Mouse (Mus musculus) limb, embryonic 14.5 days (tissue): ENCODE measurements around the gene Fam240a. TPM values are rescaled to one million over a fixed set of nuclear protein-coding genes. Genes with fewer than 3 reads are reported as not detected.
A peak's percentile ranks its signal among the peaks of the same experiment; 100 is the strongest.

Experiments used
- ATAC-seq: fragments of 200-750 bp; cut with Nextera tagmentation; 2 replicates; pipeline ENCODE4 v1.8.0; 2017; ENCODE audit warnings: low read depth, moderate number of reproducible peaks, moderate TSS enrichment; ENCODE audit not compliant: low FRiP score
- DNase-seq: peaks from one replicate; pipeline ENCODE4 v3.0.0-alpha.2; 2015; ENCODE audit warnings: low spot score
- H3K27ac ChIP-seq: fragments of 300-500 bp; sonication (generic); replicated peaks from 2 replicates; pipeline ENCODE4 v1.5.1; 2014; ENCODE audit warnings: low read depth, mild to moderate bottlenecking, low read length, moderate library complexity, mixed read lengths
- H3K27me3 ChIP-seq: fragments of 300-500 bp; sonication (generic); 2 replicates; pipeline ENCODE4 v1.6.1; 2014; ENCODE audit warnings: low read length, mixed read lengths; ENCODE audit not compliant: control insufficient read depth, insufficient read depth
- H3K36me3 ChIP-seq: fragments of 300-500 bp; sonication (generic); 2 replicates; pipeline ENCODE4 v1.6.1; 2014; ENCODE audit warnings: mild to moderate bottlenecking, low read length, moderate library complexity, mixed read lengths; ENCODE audit not compliant: control insufficient read depth, insufficient read depth
- H3K4me1 ChIP-seq: fragments of 300-500 bp; sonication (generic); 2 replicates; pipeline ENCODE4 v1.6.1; 2014; ENCODE audit warnings: antibody characterized with exemption, low read length, mixed read lengths; ENCODE audit not compliant: control insufficient read depth, insufficient read depth
- H3K4me2 ChIP-seq: fragments of 300-500 bp; sonication (generic); replicated peaks from 2 replicates; pipeline ENCODE4 v1.6.1; 2014; ENCODE audit warnings: low read depth, mild to moderate bottlenecking, low read length, moderate library complexity; ENCODE audit not compliant: severe bottlenecking
- H3K4me3 ChIP-seq: fragments of 300-500 bp; sonication (generic); replicated peaks from 2 replicates; pipeline ENCODE4 v1.5.1; 2014; ENCODE audit warnings: low read length
- H3K9ac ChIP-seq: fragments of 300-500 bp; sonication (generic); 2 replicates; pipeline ENCODE4 v1.6.1; 2014; ENCODE audit warnings: mild to moderate bottlenecking, low read depth, low read length, moderate library complexity; ENCODE audit not compliant: severe bottlenecking
- H3K9me3 ChIP-seq: fragments of 300-500 bp; sonication (generic); 2 replicates; pipeline ENCODE4 v1.6.1; 2016; ENCODE audit warnings: low read length; ENCODE audit not compliant: control insufficient read depth
- POLR2A ChIP-seq: fragments of 200-500 bp; IDR thresholded peaks from 2 replicates; pipeline ENCODE4 v1.8.0; 2012; ENCODE audit warnings: inconsistent platforms, mild to moderate bottlenecking, moderate library complexity, borderline replicate concordance; ENCODE audit not compliant: insufficient read depth, insufficient read length; ENCODE audit errors: extremely low read depth
- WGBS: fragments of 180-500 bp; shearing (Covaris S2); extraction: QIAGEN DNeasy Blood & Tissue Kit; methylation state at CpG from one replicate; pipeline ENCODE4 v1.1.7; 2014; 5-methylcytosine and 5-hydroxymethylcytosine counted together
- polyA plus RNA-seq, 2 experiments: library from polyadenylated mRNA; depleted of rRNA in 1 of 2; stranded (reverse) in 1 of 2; unstranded in 1 of 2; fragments of >200 nt; fragmentation: Nextera tagmentation in 1 of 2; extraction: Ambion mirVana in 1 of 2; gene quantifications; 2 replicates each; pipeline versions ENCODE4 v1.2.1 to v1.2.3; 2012 to 2014

Fam240a gene
- polyA plus RNA-seq, 2 experiments: not detected

DNA sequence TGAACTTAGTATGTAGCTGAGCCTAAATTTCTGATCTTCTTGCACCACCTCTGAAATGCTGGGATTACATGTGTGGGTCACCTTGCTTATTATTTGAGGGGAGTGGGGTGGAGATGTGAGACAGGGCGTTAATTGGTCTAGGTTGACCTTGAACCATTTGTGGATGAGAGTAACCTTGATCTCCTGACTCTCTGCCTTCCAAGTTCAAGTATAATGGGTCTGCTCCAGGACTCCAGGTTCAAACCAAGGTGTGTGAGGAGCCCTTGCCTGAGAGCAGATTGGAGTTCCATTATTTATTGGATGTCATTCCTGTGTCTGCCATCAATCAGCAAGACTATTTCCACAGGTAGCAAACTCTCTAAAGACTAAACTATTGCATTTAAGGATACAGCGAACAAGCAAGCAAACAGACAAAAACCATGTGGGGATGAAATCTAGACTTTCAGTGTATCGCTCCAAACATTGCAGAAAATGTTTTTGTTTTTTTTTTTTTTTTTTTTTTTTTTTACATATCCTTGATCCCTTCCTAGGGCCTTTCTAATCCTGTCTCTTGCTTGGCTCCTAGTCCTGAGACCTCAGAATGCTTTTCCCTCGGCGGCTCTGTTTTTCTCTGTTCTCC, 36.4 kb upstream of the Fam240a start:
- 47% methylated on average over 5 of the region's 5 CpGs for WGBS
- H3K27ac ChIP-seq: no peak overlapping the region

GRCm38 (mm10) chr9:110952398-110952797, 35.7 kb upstream of the Fam240a start:
- Histone ChIP-seq H3K9me3 (no peaks in the 10 kb centered on the region), H3K9ac (no peak overlapping the region), H3K4me2 (no peak overlapping the region), H3K27ac (no peak overlapping the region), H3K4me3 (no peak overlapping the region), H3K4me1 (no peaks in the 10 kb centered on the region), H3K27me3 (peaks cover 18% of the 10 kb centered on the region; the same call in 1 of the 2 replicates), H3K36me3 (no peaks in the 10 kb centered on the region)
- WGBS: 52% methylated on average over 6 of the region's 6 CpGs
- DNase-seq (no peak), ATAC-seq (no peak)
- no peak for TF ChIP-seq POLR2A

More for the DNA sequence above, 36.4 kb upstream of the Fam240a start:
- Histone ChIP-seq H3K9me3 (no peaks in the 10 kb centered on the region), H3K27me3 (peaks cover 12% of the 10 kb centered on the region; the same call in 1 of the 2 replicates), H3K4me1 (no peaks in the 10 kb centered on the region), H3K9ac (no peak overlapping the region), H3K4me3 (peak overlapping the region; percentile 51), H3K4me2 (peak overlapping the region; percentile 98), H3K36me3 (no peaks in the 10 kb centered on the region)
- no peak for TF ChIP-seq POLR2A
- no peak for DNase-seq
- ATAC-seq: no peak

DNA sequence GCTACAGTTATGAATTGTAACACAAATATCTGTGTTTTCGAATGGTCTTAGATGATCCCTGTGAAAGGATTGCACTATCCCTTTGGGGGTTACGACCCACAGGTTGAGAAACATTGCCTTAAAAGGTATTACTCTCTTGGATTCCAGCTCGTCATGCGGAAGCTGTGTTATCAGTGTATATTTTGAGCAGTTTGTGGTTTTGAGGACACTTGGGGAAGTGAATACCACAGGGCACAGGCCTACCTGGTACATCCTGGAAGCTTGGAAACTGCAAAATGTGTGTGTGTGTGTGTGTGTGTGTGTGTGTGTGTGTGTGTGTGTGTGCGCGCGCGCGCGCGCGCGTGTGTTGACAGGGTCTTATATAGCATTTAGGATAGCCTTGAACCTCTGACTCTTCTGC, 35.2 kb upstream of the Fam240a start:
- DNase-seq (no peak), ATAC-seq (no peak)
- Histone ChIP-seq H3K4me2 (no peak overlapping the region), H3K4me3 (no peak overlapping the region), H3K4me1 (no peaks in the 10 kb centered on the region), H3K9me3 (no peaks in the 10 kb centered on the region), H3K27ac (no peak overlapping the region), H3K9ac (no peak overlapping the region), H3K27me3 (peaks cover 21% of the 10 kb centered on the region; the same call in 1 of the 2 replicates), H3K36me3 (no peaks in the 10 kb centered on the region)
- TF ChIP-seq POLR2A: no peak
- WGBS: 91% methylated on average over 13 of the region's 13 CpGs

GRCm38 (mm10) chr9:110951397-110951796, 34.7 kb upstream of the Fam240a start, which contains the start of gene Lrrc2:
Gene Lrrc2, plus strand, starts transcription at chr9:110951545.
- Histone ChIP-seq H3K27me3 (peaks cover 26% of the 10 kb centered on the region), H3K4me3 (no peak within 1 kb of the TSS), H3K36me3 (no peaks in the 10 kb centered on the region), H3K4me1 (no peaks in the 10 kb centered on the region), H3K27ac (no peak within 1 kb of the TSS), H3K9ac (no peak within 1 kb of the TSS), H3K9me3 (no peaks in the 10 kb centered on the region), H3K4me2 (no peak within 1 kb of the TSS)
- no peak for TF ChIP-seq POLR2A
- 85% methylated on average over 11 of the region's 11 CpGs for WGBS
- DNase-seq: no peak
- ATAC-seq: no peak

GRCm38 (mm10) chr9:110950109-110950508, 33.4 kb upstream of the Fam240a start:
- no peak for TF ChIP-seq POLR2A
- no peak overlapping the region for H3K9ac ChIP-seq
- WGBS: 92% methylated on average over 3 of the region's 3 CpGs
- H3K4me2 ChIP-seq: no peak overlapping the region
- H3K4me3 ChIP-seq: no peak overlapping the region
- H3K4me1 ChIP-seq: no peaks in the 10 kb centered on the region
- ATAC-seq (no peak), DNase-seq (no peak)
- no peak overlapping the region for H3K27ac ChIP-seq
- H3K36me3 ChIP-seq: no peaks in the 10 kb centered on the region
- H3K9me3 ChIP-seq: no peaks in the 10 kb centered on the region
- peaks cover 39% of the 10 kb centered on the region for H3K27me3 ChIP-seq
